Mouse (Mus musculus) gastrocnemius, postnatal 36 days (tissue): Measurements from ENCODE around the gene Lamtor5. TPM values are rescaled to one million over a fixed set of nuclear protein-coding genes. Genes with fewer than 3 reads are reported as not detected.

Source experiments
- DNase-seq, 2 experiments: peaks; one replicate each; pipeline ENCODE4 v3.0.0; 2022
- intact Hi-C: fragments of 180-260 bp; cut with DNase I; formaldehyde crosslinking; loops from one replicate; pipeline ENCODE4 v1.15.1; 2025
- total RNA-seq, 2 experiments: library from RNA; stranded (reverse); gene quantifications; 2 replicates each; pipeline ENCODE4 v1.2.3; 2021

Lamtor5 gene
- total RNA-seq, 2 experiments from 2014 or later = 50.4 to 58.4 TPM

- DNase-seq = peak; percentile 17 to 19
- intact Hi-C loops = no loop called here
Measured at GRCm38 (mm10) chr3:107332127-107332959, 53.7 kb downstream of the Lamtor5 start.

- intact Hi-C loops = no loop called here
- peak; percentile 90 to 92 for DNase-seq
Measured at GRCm38 (mm10) chr3:107332960-107333380, 54.3 kb downstream of the Lamtor5 start.

Other genes starting within 250 kb of the Lamtor5 start
- under 1 TPM in 1 of 2 experiments, not detected in 1; 0.54 TPM for gene Kcna3, start 242.7 kb upstream of the Lamtor5 start, total RNA-seq
- 1 to 10 TPM; 1.1 to 1.5 TPM for gene Kcna2, start 177.7 kb upstream of the Lamtor5 start, total RNA-seq
- not detected for gene Kcna10, start 95.8 kb upstream of the Lamtor5 start, total RNA-seq
- not detected for gene Cym, start 57.1 kb upstream of the Lamtor5 start, total RNA-seq
- not detected for gene A630076J17Rik, start 48.2 kb upstream of the Lamtor5 start, total RNA-seq
- gene Prok1, start 39.2 kb upstream of the Lamtor5 start, total RNA-seq = not detected
- gene Slc16a4, start 12.4 kb downstream of the Lamtor5 start, total RNA-seq = under 1 TPM; 0.10 to 0.18 TPM
- 10 to 100 TPM; 17.0 to 22.1 TPM for gene Rbm15, start 54.8 kb downstream of the Lamtor5 start, total RNA-seq
- 10 to 100 TPM; 72.7 to 86.8 TPM for gene Kcnc4, start 180.7 kb downstream of the Lamtor5 start, total RNA-seq
- gene Slc6a17, start 239.2 kb downstream of the Lamtor5 start, total RNA-seq = 1 to 10 TPM in 1 of 2 experiments, under 1 TPM in 1; 0.26 to 1.4 TPM